20 mouse cellular contexts compared by ENCODE assay signal in the genomic region with DNA sequence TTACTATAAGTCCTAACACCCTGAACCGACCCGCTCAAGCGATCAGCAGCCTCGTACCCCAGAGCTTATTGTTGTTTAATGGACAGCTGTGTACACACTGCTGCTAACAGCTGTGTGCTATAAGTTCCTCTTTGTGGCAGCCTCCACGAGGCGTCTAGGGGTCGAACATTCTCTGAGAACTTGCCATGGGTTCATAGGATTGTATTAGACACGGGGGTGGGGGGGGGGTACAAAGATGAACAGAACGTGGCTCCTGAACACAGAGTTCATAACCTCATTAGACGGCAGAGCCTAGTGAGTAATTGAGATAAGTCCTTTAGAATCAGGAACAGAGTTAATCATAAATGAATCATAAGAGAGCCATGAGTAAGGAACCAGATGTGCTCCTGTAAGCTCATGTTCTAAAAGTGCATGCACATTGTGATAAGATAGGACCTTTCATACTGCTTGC. TPM values are rescaled to one million over a fixed set of nuclear protein-coding genes. Genes with fewer than 3 reads are reported as not detected.
DNase-seq lines count a peak whose midpoint lies in the region; ATAC-seq and TF ChIP-seq lines count a peak whose summit lies in the region.
"Had no signal": no experiment of that assay in that cellular context is flagged by ENCODE, and none has a peak within 500 bp of the region (broad histone marks: within the 10 kb centered on the region; RNA-seq: fewer than 3 reads in every experiment).

No protein-coding gene starts in this region.

- no peak overlapping the region for H3ac ChIP-seq in C2C12 (ENCODE audit: control insufficient read depth, insufficient read length, low read depth)

- no peak overlapping the region for H3K4me3 ChIP-seq in kidney, embryonic 15.5 days (replicated peaks)
- H3K4me3 ChIP-seq in C2C12 (ENCODE audit: insufficient read depth, poor library complexity, severe bottlenecking) = no peak overlapping the region
- no peak overlapping the region for H3K4me3 ChIP-seq in stomach, embryonic 15.5 days (replicated peaks)
- H3K4me3 ChIP-seq in hindbrain, embryonic 13.5 days = no peak overlapping the region
- H3K4me3 ChIP-seq: heart, embryonic 10.5 days; hindbrain, embryonic 15.5 days; midbrain, embryonic 15.5 days had no signal

- peaks cover 17% of the 10 kb centered on the region for H3K4me1 ChIP-seq in kidney, embryonic 15.5 days
- H3K4me1 ChIP-seq in stomach, embryonic 15.5 days = no peaks in the 10 kb centered on the region; the same call in 1 of the 2 replicates
- peaks cover 16% of the 10 kb centered on the region for H3K4me1 ChIP-seq in hindbrain, embryonic 13.5 days (replicated peaks)

- ATAC-seq in kidney, embryonic 15.5 days (replicated peaks; ENCODE audit: low FRiP score) = no peak; the same call in 1 of the 2 replicates
- peak; percentile 33; the same call in 1 of the 2 replicates for ATAC-seq in granulocyte monocyte progenitor cell, adult 5-6 weeks (replicated peaks; ENCODE audit: poor library complexity, severe bottlenecking)
- ATAC-seq in stomach, embryonic 15.5 days (ENCODE audit: insufficient read depth, low FRiP score, low read depth) = peak; percentile 78
- no peak for ATAC-seq in hindbrain, embryonic 13.5 days (ENCODE audit: low FRiP score)
- ATAC-seq: activated CD4-positive, CD25-positive, alpha-beta regulatory T cell, adult 4 months; forebrain, postnatal 0 days; midbrain, embryonic 15.5 days had no signal

- peaks cover 25% of the 10 kb centered on the region for H3K79me2 ChIP-seq in C2C12 (ENCODE audit: control insufficient read depth, insufficient read depth)

- H3K4me2 ChIP-seq in kidney, embryonic 15.5 days = no peak overlapping the region
- no peak overlapping the region for H3K4me2 ChIP-seq in stomach, embryonic 15.5 days
- no peak overlapping the region for H3K4me2 ChIP-seq in hindbrain, embryonic 13.5 days
- H3K4me2 ChIP-seq: hindbrain, embryonic 15.5 days; lung, embryonic 14.5 days; midbrain, embryonic 15.5 days had no signal

- peaks cover 4% of the 10 kb centered on the region for H3K79me3 ChIP-seq in C2C12 (ENCODE audit: low read depth)

- H3K27ac ChIP-seq in kidney, embryonic 15.5 days = peak overlapping the region; percentile 3
- peak overlapping the region; percentile 71 for H3K27ac ChIP-seq in stomach, embryonic 15.5 days
- H3K27ac ChIP-seq in hindbrain, embryonic 13.5 days = no peak overlapping the region
- H3K27ac ChIP-seq: heart, embryonic 10.5 days; hindbrain, embryonic 15.5 days; midbrain, embryonic 15.5 days had no signal

- no peak overlapping the region for H3K9ac ChIP-seq in kidney, embryonic 15.5 days
- no peak overlapping the region for H3K9ac ChIP-seq in stomach, embryonic 15.5 days
- no peak overlapping the region for H3K9ac ChIP-seq in hindbrain, embryonic 13.5 days
- H3K9ac ChIP-seq: forebrain, postnatal 0 days; hindbrain, embryonic 15.5 days; lung, embryonic 14.5 days; midbrain, embryonic 15.5 days had no signal

- no peaks in the 10 kb centered on the region for H3K9me3 ChIP-seq in kidney, embryonic 15.5 days (replicated peaks)
- H3K9me3 ChIP-seq in stomach, embryonic 15.5 days = no peaks in the 10 kb centered on the region
- H3K9me3 ChIP-seq in hindbrain, embryonic 13.5 days = no peaks in the 10 kb centered on the region
- H3K9me3 ChIP-seq: hindbrain, embryonic 15.5 days; midbrain, embryonic 15.5 days had no signal

- H3K36me3 ChIP-seq in kidney, embryonic 15.5 days = peaks cover 23% of the 10 kb centered on the region
- peaks cover 8% of the 10 kb centered on the region for H3K36me3 ChIP-seq in C2C12 (ENCODE audit: control insufficient read depth, insufficient read depth)
- H3K36me3 ChIP-seq in stomach, embryonic 15.5 days = peaks cover 4% of the 10 kb centered on the region; the same call in 1 of the 2 replicates
- H3K36me3 ChIP-seq in hindbrain, embryonic 13.5 days = peaks cover 22% of the 10 kb centered on the region
- H3K36me3 ChIP-seq: midbrain, embryonic 15.5 days had no signal

- DNase-seq in kidney, postnatal 10 days = no peak
- no peak for DNase-seq in spleen, postnatal 14 days (ENCODE audit: low spot score in 2 of 2)
- DNase-seq: adrenal gland, postnatal 36 days; cerebellum, postnatal 36 days; forebrain, postnatal 0 days; heart, postnatal 14 days; kidney, adult 9 months; layer of hippocampus, adult 9-11 months; liver; lung, embryonic 14.5 days; right cerebral cortex, postnatal 25 days had no signal

- no peak for TF ChIP-seq CTCF in C2C12 (IDR thresholded peaks at IDR 0.05; ENCODE audit: control insufficient read depth, insufficient read depth, insufficient read length)

- no peaks in the 10 kb centered on the region for H3K27me3 ChIP-seq in kidney, embryonic 15.5 days
- no peaks in the 10 kb centered on the region for H3K27me3 ChIP-seq in C2C12 (ENCODE audit: control insufficient read depth, insufficient read depth, insufficient read length)
- H3K27me3 ChIP-seq in stomach, embryonic 15.5 days (replicated peaks) = no peaks in the 10 kb centered on the region
- H3K27me3 ChIP-seq in hindbrain, embryonic 13.5 days = no peaks in the 10 kb centered on the region
- H3K27me3 ChIP-seq: hindbrain, embryonic 15.5 days; midbrain, embryonic 15.5 days had no signal

- 44% methylated on average over 10 of the region's 10 CpGs for WGBS in kidney, embryonic 15.5 days
- WGBS in stomach, embryonic 15.5 days = 38% methylated on average over 10 of the region's 10 CpGs
- WGBS in hindbrain, embryonic 13.5 days = 46% methylated on average over 10 of the region's 10 CpGs

TF ChIP-seq in C2C12, 6 proteins besides CTCF, POLR2A, EP300 and RAD21:
- TF ChIP-seq MYOD1 (IDR thresholded peaks at IDR 0.05; ENCODE audit: control insufficient read depth, insufficient read length, low read depth) (peak; percentile 44), FOSL1 (IDR thresholded peaks at IDR 0.05; ENCODE audit: insufficient read depth, low read length, poor library complexity, severe bottlenecking) (no peak)

RNA-seq across cellular contexts. Expression of a gene that starts 6.1 kb away (rescaled TPM):
- polyA plus RNA-seq in kidney, embryonic 15.5 days (2015; fragmentation: Nextera tagmentation; extraction: Ambion mirVana) = 12.3 and 14.4 TPM in 2 replicates
- polyA plus RNA-seq in C2C12 (2012; fragmentation: generic; extraction: Trizol) = 4.3 TPM
- total RNA-seq in granulocyte monocyte progenitor cell, adult 5-6 weeks (2014; fragmentation: Nextera tagmentation) = 22.0 and 23.1 TPM in 2 replicates
- total RNA-seq in granulocyte monocyte progenitor cell, adult 5-6 weeks (2017) = 7.0 and 12.3 TPM in 2 replicates
- polyA plus RNA-seq in stomach, embryonic 15.5 days (2015; fragmentation: Nextera tagmentation; extraction: Ambion mirVana) = 14.5 and 20.5 TPM in 2 replicates
- polyA plus RNA-seq in hindbrain, embryonic 13.5 days (2015; fragmentation: Nextera tagmentation; extraction: Ambion mirVana) = 10.1 and 10.6 TPM in 2 replicates

RNA-seq across cellular contexts. Expression of a gene that starts 20.9 kb away (rescaled TPM):
- polyA plus RNA-seq in kidney, embryonic 15.5 days (2015; fragmentation: Nextera tagmentation; extraction: Ambion mirVana) = 13.7 and 14.3 TPM in 2 replicates
- 23.0 TPM for polyA plus RNA-seq in C2C12 (2012; fragmentation: generic; extraction: Trizol)
- 47.1 and 50.0 TPM in 2 replicates for total RNA-seq in granulocyte monocyte progenitor cell, adult 5-6 weeks (2014; fragmentation: Nextera tagmentation)
- 36.0 and 36.1 TPM in 2 replicates for total RNA-seq in granulocyte monocyte progenitor cell, adult 5-6 weeks (2017)
- 15.8 and 15.9 TPM in 2 replicates for polyA plus RNA-seq in stomach, embryonic 15.5 days (2015; fragmentation: Nextera tagmentation; extraction: Ambion mirVana)
- 14.0 and 15.1 TPM in 2 replicates for polyA plus RNA-seq in hindbrain, embryonic 13.5 days (2015; fragmentation: Nextera tagmentation; extraction: Ambion mirVana)

RNA-seq across cellular contexts. Expression of a gene that starts 57.3 kb away (rescaled TPM):
- polyA plus RNA-seq in kidney, embryonic 15.5 days (2015; fragmentation: Nextera tagmentation; extraction: Ambion mirVana) = 15.2 and 17.4 TPM in 2 replicates
- 5.6 TPM for polyA plus RNA-seq in C2C12 (2012; fragmentation: generic; extraction: Trizol)
- total RNA-seq in granulocyte monocyte progenitor cell, adult 5-6 weeks (2014; fragmentation: Nextera tagmentation) = 29.7 and 33.8 TPM in 2 replicates
- total RNA-seq in granulocyte monocyte progenitor cell, adult 5-6 weeks (2017) = 22.3 and 46.1 TPM in 2 replicates
- 18.3 and 18.7 TPM in 2 replicates for polyA plus RNA-seq in stomach, embryonic 15.5 days (2015; fragmentation: Nextera tagmentation; extraction: Ambion mirVana)
- polyA plus RNA-seq in hindbrain, embryonic 13.5 days (2015; fragmentation: Nextera tagmentation; extraction: Ambion mirVana) = 8.0 and 10.0 TPM in 2 replicates

RNA-seq across cellular contexts. Expression of a gene that starts 57.3 kb away (rescaled TPM):
- 11.1 and 13.1 TPM in 2 replicates for polyA plus RNA-seq in kidney, embryonic 15.5 days (2015; fragmentation: Nextera tagmentation; extraction: Ambion mirVana)
- polyA plus RNA-seq in C2C12 (2012; fragmentation: generic; extraction: Trizol) = 6.3 TPM
- 9.6 and 12.8 TPM in 2 replicates for total RNA-seq in granulocyte monocyte progenitor cell, adult 5-6 weeks (2014; fragmentation: Nextera tagmentation)
- 14.7 and 17.1 TPM in 2 replicates for total RNA-seq in granulocyte monocyte progenitor cell, adult 5-6 weeks (2017)
- polyA plus RNA-seq in stomach, embryonic 15.5 days (2015; fragmentation: Nextera tagmentation; extraction: Ambion mirVana) = 10.1 and 13.3 TPM in 2 replicates
- polyA plus RNA-seq in hindbrain, embryonic 13.5 days (2015; fragmentation: Nextera tagmentation; extraction: Ambion mirVana) = 12.0 and 13.1 TPM in 2 replicates

Comparison
In these comparisons a context has a peak if more than half of its experiments do, and no peak if none do; other contexts are left out.
1. ATAC-seq: peak in granulocyte monocyte progenitor cell, adult 5-6 weeks (single experiment) and stomach, embryonic 15.5 days (single experiment); none in kidney, embryonic 15.5 days (single experiment) and hindbrain, embryonic 13.5 days (single experiment).